Mouse (Mus musculus) kidney, adult 18-20 months (tissue): Measurements from ENCODE around the gene Gpr107.

Source experiments
- DNase-seq: peaks from one replicate; pipeline ENCODE4 v3.0.0; 2021

The Gpr107 gene

GRCm38 (mm10) chr2:31151892-31152812 lies at the start of gene Gpr107:
Gene Gpr107, plus strand, starts transcription at chr2:31152316.
- DNase-seq: peak; percentile 85

GRCm38 (mm10) chr2:31103321-31103720 lies 48.8 kb upstream of the Gpr107 start:
- DNase-seq: no peak

GRCm38 (mm10) chr2:31105279-31105678 lies 46.8 kb upstream of the Gpr107 start:
- DNase-seq: no peak

- DNase-seq: no peak
Observed at GRCm38 (mm10) chr2:31106004-31106403, 46.1 kb upstream of the Gpr107 start.

- peak; percentile 37 for DNase-seq
Observed at GRCm38 (mm10) chr2:31106621-31107320, 45.3 kb upstream of the Gpr107 start.

- no peak for DNase-seq
Observed at GRCm38 (mm10) chr2:31108186-31108585, 43.9 kb upstream of the Gpr107 start.

GRCm38 (mm10) chr2:31109960-31110548 lies 42.1 kb upstream of the Gpr107 start:
- DNase-seq: no peak

- DNase-seq: no peak
Observed at GRCm38 (mm10) chr2:31111685-31112084, 40.4 kb upstream of the Gpr107 start.

- no peak for DNase-seq
Observed at GRCm38 (mm10) chr2:31114205-31114604, 37.9 kb upstream of the Gpr107 start.

GRCm38 (mm10) chr2:31115091-31115942 lies 36.8 kb upstream of the Gpr107 start:
- no peak for DNase-seq

GRCm38 (mm10) chr2:31115943-31116731 lies 36.0 kb upstream of the Gpr107 start:
- no peak for DNase-seq

GRCm38 (mm10) chr2:31118211-31118610 lies 33.9 kb upstream of the Gpr107 start:
- DNase-seq: no peak

GRCm38 (mm10) chr2:31118639-31119380 lies 33.3 kb upstream of the Gpr107 start:
- no peak for DNase-seq

GRCm38 (mm10) chr2:31119795-31120194 lies 32.3 kb upstream of the Gpr107 start:
- no peak for DNase-seq

- DNase-seq: no peak
Observed at GRCm38 (mm10) chr2:31121131-31121693, 30.9 kb upstream of the Gpr107 start.

GRCm38 (mm10) chr2:31122806-31123205 lies 29.3 kb upstream of the Gpr107 start:
- no peak for DNase-seq

- no peak for DNase-seq
Observed at GRCm38 (mm10) chr2:31123493-31123892, 28.6 kb upstream of the Gpr107 start.

- no peak for DNase-seq
Observed at GRCm38 (mm10) chr2:31124694-31125093, 27.4 kb upstream of the Gpr107 start.

GRCm38 (mm10) chr2:31125156-31125555 lies 27.0 kb upstream of the Gpr107 start:
- DNase-seq: no peak

GRCm38 (mm10) chr2:31126048-31126447 lies 26.1 kb upstream of the Gpr107 start:
- no peak for DNase-seq

- no peak for DNase-seq
Observed at GRCm38 (mm10) chr2:31127219-31127618, 24.9 kb upstream of the Gpr107 start.
